8 mouse cellular contexts compared by ENCODE assay signal in the genomic region with DNA sequence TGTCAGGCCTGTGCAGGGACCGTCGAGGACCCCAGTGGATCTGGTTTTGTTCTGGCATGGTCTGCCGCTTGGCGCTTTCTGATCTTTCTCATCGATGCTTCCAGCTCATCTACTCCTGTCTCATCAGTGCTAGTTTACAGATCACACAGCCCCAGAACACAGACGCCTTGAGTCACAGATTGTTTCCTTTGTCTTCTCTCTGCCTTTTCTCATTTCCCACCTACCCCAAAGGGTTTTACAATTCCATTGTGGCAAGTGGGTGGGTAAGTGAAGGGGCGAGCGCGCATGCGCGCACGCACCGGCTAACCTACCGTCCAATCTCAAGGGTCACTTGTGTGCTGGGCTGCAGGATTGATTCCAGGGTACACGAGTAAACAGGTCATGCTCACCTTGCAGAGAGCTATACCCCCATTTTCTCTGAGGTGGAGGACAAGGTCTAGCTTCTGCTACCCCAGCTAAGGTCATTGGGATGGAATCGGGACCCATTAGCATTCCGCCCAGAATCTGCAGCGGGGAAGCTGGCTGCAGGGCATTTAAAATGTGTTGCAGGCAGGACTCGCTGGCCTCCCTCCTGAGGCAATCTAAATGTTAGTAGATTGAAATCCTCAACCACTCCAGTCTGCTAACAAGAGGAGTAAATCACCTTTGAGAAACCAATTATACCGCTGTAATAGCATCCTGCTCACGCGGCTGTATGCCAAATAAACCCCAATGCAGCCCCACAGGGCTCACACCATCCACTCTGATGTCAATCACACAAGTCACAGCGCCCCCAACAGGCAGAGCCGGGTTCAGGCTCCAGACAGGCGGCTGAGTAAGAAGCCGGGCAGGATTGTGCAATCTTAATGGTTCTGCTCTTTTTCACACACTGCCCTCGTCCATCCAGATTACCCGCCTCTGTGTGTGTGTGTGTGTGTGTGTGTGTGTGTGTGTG. TPM values are rescaled to one million over a fixed set of nuclear protein-coding genes. Genes with fewer than 3 reads are reported as not detected.
DNase-seq lines count a peak whose midpoint lies in the region; ATAC-seq and TF ChIP-seq lines count a peak whose summit lies in the region.

No protein-coding gene starts in this region.

- WGBS in liver, embryonic 12.5 days (ENCODE audit: insufficient replicate concordance): 52% methylated on average over 28 of the region's 28 CpGs
- WGBS in stomach, postnatal 0 days: 51% methylated on average over 28 of the region's 28 CpGs

- peak; percentile 47 for TF ChIP-seq CTCF in stomach, postnatal 0 days (IDR thresholded peaks at IDR 0.05; ENCODE audit: low read depth)

- H3K9me3 ChIP-seq in liver, embryonic 12.5 days (replicated peaks): no peaks in the 10 kb centered on the region
- H3K9me3 ChIP-seq in stomach, postnatal 0 days (ENCODE audit: control insufficient read depth, low read length): no peaks in the 10 kb centered on the region

- ATAC-seq in liver, embryonic 12.5 days: 0 out of 2 replicates have a peak, but pooled peaks have one; percentile 20
- 0 out of 2 replicates have a peak, but pooled peaks have one; percentile 32 for ATAC-seq in stomach, postnatal 0 days (ENCODE audit: low FRiP score, low TSS enrichment)

- no peak overlapping the region for H3K4me2 ChIP-seq in liver, embryonic 12.5 days
- H3K4me2 ChIP-seq in stomach, postnatal 0 days (replicated peaks; ENCODE audit: low read depth): no peak overlapping the region

- no peak overlapping the region for H3K4me3 ChIP-seq in liver, embryonic 12.5 days
- H3K4me3 ChIP-seq in stomach, postnatal 0 days (ENCODE audit: low read depth, low read length): no peak overlapping the region

- no peak overlapping the region for H3K9ac ChIP-seq in liver, embryonic 12.5 days
- no peak overlapping the region for H3K9ac ChIP-seq in stomach, postnatal 0 days (ENCODE audit: low read length)

- no peaks in the 10 kb centered on the region for H3K36me3 ChIP-seq in liver, embryonic 12.5 days
- H3K36me3 ChIP-seq in stomach, postnatal 0 days (ENCODE audit: control insufficient read depth, insufficient read depth, low read length): no peaks in the 10 kb centered on the region

- peak; percentile 46 to 62 for DNase-seq in cerebellum, postnatal 10 days
- no peak for DNase-seq in cerebellum, adult 8-10 months
- peak; percentile 31 for DNase-seq in retina, postnatal 1 day
- DNase-seq in retina, embryonic 14.5 days (ENCODE audit: low spot score): no peak
- DNase-seq in stomach, postnatal 0 days (ENCODE audit: low spot score): peak; percentile 28
- no peak for DNase-seq in cerebellum, adult 9-10 months
- DNase-seq in c-Kit-positive CD71-positive TER-119-positive erythroid progenitor cells, embryonic 14.5 days (ENCODE audit: low spot score): no peak

- H3K27me3 ChIP-seq in liver, embryonic 12.5 days (replicated peaks): no peaks in the 10 kb centered on the region; the same call in 1 of the 2 replicates
- no peaks in the 10 kb centered on the region for H3K27me3 ChIP-seq in stomach, postnatal 0 days (ENCODE audit: control insufficient read depth, insufficient read depth, low read length)

- no peaks in the 10 kb centered on the region for H3K4me1 ChIP-seq in liver, embryonic 12.5 days
- no peaks in the 10 kb centered on the region for H3K4me1 ChIP-seq in stomach, postnatal 0 days (replicated peaks; ENCODE audit: control insufficient read depth, insufficient read depth)

- TF ChIP-seq EP300 in stomach, postnatal 0 days (optimal IDR thresholded peaks at IDR 0.05): no peak

- no peak overlapping the region for H3K27ac ChIP-seq in liver, embryonic 12.5 days
- H3K27ac ChIP-seq in stomach, postnatal 0 days (replicated peaks): no peak overlapping the region

RNA-seq across cellular contexts. Expression of a gene that starts 31.0 kb away (rescaled TPM):
- polyA plus RNA-seq in liver, embryonic 12.5 days (2016; fragmentation: Nextera tagmentation; extraction: Ambion mirVana): 719 and 730 TPM in 2 replicates
- polyA plus RNA-seq in stomach, postnatal 0 days (2015; fragmentation: Nextera tagmentation; extraction: Ambion mirVana): 125 and 134 TPM in 2 replicates

RNA-seq across cellular contexts. Expression of a gene that starts 53.9 kb away (rescaled TPM):
- 2.1 and 2.5 TPM in 2 replicates for polyA plus RNA-seq in liver, embryonic 12.5 days (2016; fragmentation: Nextera tagmentation; extraction: Ambion mirVana)
- polyA plus RNA-seq in stomach, postnatal 0 days (2015; fragmentation: Nextera tagmentation; extraction: Ambion mirVana): 0.62 and 0.72 TPM in 2 replicates

Comparison
In these comparisons a context has a peak if more than half of its experiments do, and no peak if none do; other contexts are left out.
1. DNase-seq: peak in cerebellum, postnatal 10 days (2 of 2), retina, postnatal 1 day (single experiment) and stomach, postnatal 0 days (single experiment); none in cerebellum, adult 8-10 months (single experiment), retina, embryonic 14.5 days (single experiment), cerebellum, adult 9-10 months (single experiment) and c-Kit-positive CD71-positive TER-119-positive erythroid progenitor cells, embryonic 14.5 days (single experiment).